Mouse (Mus musculus) forebrain, postnatal 0 days (tissue): ENCODE results near the gene Slfn4. TPM values are rescaled to one million over a fixed set of nuclear protein-coding genes. Genes with fewer than 3 reads are reported as not detected.
A peak's percentile ranks its signal among the peaks of the same experiment; 100 is the strongest.
"Not testable (repeated sequence)": the region's sequence is repeated elsewhere in the genome, so short reads cannot be mapped to it uniquely, and the experiment has no call there.

Experiments used
- ATAC-seq: fragments of 200-750 bp; cut with Nextera tagmentation; 2 replicates; pipeline ENCODE4 v1.8.0; 2017; ENCODE audit warnings: mild to moderate bottlenecking, moderate library complexity
- DNase-seq: peaks from one replicate; pipeline ENCODE4 v3.0.0-alpha.2; 2015
- H3K27ac ChIP-seq: fragments of 300-500 bp; sonication (generic); 2 replicates; pipeline ENCODE4 v1.5.1; 2014; ENCODE audit warnings: low read depth, mild to moderate bottlenecking, antibody characterized with exemption, low read length, moderate library complexity, mixed read lengths
- H3K27me3 ChIP-seq: fragments of 300-500 bp; sonication (generic); 2 replicates; pipeline ENCODE4 v1.6.1; 2014; ENCODE audit warnings: mild to moderate bottlenecking, low read length, mixed read lengths; ENCODE audit not compliant: insufficient read depth
- H3K36me3 ChIP-seq: fragments of 300-500 bp; sonication (generic); 2 replicates; pipeline ENCODE4 v1.6.1; 2014; ENCODE audit warnings: mild to moderate bottlenecking, moderate library complexity; ENCODE audit not compliant: insufficient read depth
- H3K4me1 ChIP-seq: fragments of 300-500 bp; sonication (generic); 2 replicates; pipeline ENCODE4 v1.6.1; 2014; ENCODE audit warnings: antibody characterized with exemption; ENCODE audit not compliant: insufficient read depth
- H3K4me2 ChIP-seq: fragments of 300-500 bp; sonication (generic); 2 replicates; pipeline ENCODE4 v1.6.1; 2014; ENCODE audit warnings: low read depth, mild to moderate bottlenecking, moderate library complexity
- H3K4me3 ChIP-seq: fragments of 300-500 bp; sonication (generic); 2 replicates; pipeline ENCODE4 v1.5.1; 2014; ENCODE audit warnings: low read depth, low read length, mixed read lengths
- H3K9ac ChIP-seq: fragments of 300-500 bp; sonication (generic); 2 replicates; pipeline ENCODE4 v1.6.1; 2014; ENCODE audit warnings: mild to moderate bottlenecking
- H3K9me3 ChIP-seq: fragments of 300-500 bp; sonication (generic); 2 replicates; pipeline ENCODE4 v1.6.1; 2016; ENCODE audit warnings: low read length
- CTCF ChIP-seq: sonication (generic); IDR thresholded peaks from 2 replicates; pipeline ENCODE4 v1.5.1; 2016; ENCODE audit warnings: antibody characterized with exemption, control low read depth, low read depth
- WGBS: fragments of 180-500 bp; shearing (Covaris S2); extraction: QIAGEN DNeasy Blood & Tissue Kit; methylation state at CpG from one replicate; pipeline ENCODE4 v1.1.7; 2014; 5-methylcytosine and 5-hydroxymethylcytosine counted together
- polyA plus RNA-seq: library from polyadenylated mRNA; unstranded; fragments of >200 nt; fragmentation: Nextera tagmentation; extraction: Ambion mirVana; gene quantifications from 2 replicates; pipeline ENCODE4 v1.2.1, GENCODE M21; 2015
- total RNA-seq: library from RNA; depleted of rRNA; stranded (reverse); fragments of >200 nt; gene quantifications from 2 replicates; pipeline ENCODE4 v1.2.3, GENCODE M21; 2014; rRNA removed

Gene Slfn4
- 0.05 and 0.08 TPM in 2 replicates for total RNA-seq
- 0.06 TPM in 2 replicates for polyA plus RNA-seq

DNA sequence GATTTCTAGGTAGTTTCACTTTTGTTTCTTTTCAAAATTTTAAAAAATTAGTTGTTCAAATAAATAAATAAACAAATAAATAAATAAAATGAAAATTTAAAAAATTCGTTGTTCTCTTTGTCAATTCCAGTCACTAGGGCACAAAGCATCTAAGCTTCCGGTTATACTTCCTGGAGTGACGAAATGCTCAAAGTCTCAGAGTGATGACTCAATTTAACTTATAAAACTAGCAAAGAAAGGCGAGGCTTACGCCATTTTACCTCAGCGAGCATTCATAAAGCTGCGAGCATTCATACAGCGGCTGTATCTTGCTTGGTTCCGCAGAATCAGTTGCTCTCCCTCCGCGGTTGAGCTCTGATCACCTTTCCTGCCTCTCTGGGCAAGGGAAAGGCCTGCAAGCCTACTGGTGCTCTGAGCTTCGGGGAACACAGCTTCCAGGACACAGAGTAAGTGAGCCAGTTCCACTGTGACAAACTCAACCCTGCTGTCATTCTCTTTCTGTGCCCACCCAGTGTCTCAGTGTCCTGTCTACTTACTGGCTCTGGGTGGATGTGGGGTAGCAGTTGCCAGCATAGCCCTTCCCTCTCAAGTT is at the start of gene Slfn4:
Gene Slfn4 (plus strand): TSS at position 239 of the 592 bp plus-strand sequence.
- ATAC-seq (no peak), DNase-seq (no peak)
- Histone ChIP-seq H3K27me3 (no peaks in the 10 kb centered on the region), H3K27ac (no peak within 1 kb of the TSS), H3K9me3 (no peaks in the 10 kb centered on the region), H3K4me2 (no peak within 1 kb of the TSS), H3K4me3 (no peak within 1 kb of the TSS), H3K36me3 (no peaks in the 10 kb centered on the region), H3K9ac (no peak within 1 kb of the TSS), H3K4me1 (no peaks in the 10 kb centered on the region)
- WGBS: 91% methylated on average over 12 of the region's 12 CpGs
- no peak for TF ChIP-seq CTCF

DNA sequence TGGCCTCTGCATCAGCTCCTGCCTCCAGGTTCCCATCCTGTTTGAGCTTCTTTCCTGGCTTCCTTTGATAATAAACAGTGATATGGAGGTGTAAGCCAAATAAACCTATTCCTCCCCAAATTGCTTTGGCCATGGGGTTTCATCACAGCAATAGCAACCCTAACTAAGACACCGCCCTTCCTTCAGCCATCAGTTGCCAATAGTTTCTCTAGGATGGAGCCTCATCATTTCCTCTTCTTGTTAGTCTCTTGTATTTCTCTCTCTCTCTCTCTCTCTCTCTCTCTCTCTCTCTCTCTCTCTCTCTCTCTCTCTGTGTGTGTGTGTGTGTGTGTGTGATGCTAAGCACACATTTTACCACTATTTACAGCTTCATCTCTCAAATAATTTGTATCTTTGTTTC is 49.4 kb upstream of the Slfn4 start:
- not testable (repeated sequence) for H3K27me3 ChIP-seq, H3K27ac ChIP-seq, H3K9ac ChIP-seq, H3K4me3 ChIP-seq, H3K9me3 ChIP-seq, DNase-seq, H3K4me1 ChIP-seq, ATAC-seq, H3K36me3 ChIP-seq, H3K4me2 ChIP-seq
- WGBS: no CpG with 5 or more reads among the region's 1 CpGs

DNA sequence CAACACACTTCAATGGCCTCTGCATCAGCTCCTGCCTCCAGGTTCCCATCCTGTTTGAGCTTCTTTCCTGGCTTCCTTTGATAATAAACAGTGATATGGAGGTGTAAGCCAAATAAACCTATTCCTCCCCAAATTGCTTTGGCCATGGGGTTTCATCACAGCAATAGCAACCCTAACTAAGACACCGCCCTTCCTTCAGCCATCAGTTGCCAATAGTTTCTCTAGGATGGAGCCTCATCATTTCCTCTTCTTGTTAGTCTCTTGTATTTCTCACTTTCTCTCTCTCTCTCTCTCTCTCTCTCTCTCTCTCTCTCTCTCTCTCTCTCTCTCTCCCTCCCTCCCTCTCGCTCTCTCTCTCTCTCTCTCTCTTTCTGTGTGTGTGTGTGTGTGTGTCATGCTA is 37.7 kb upstream of the Slfn4 start:
- 100% methylated on average over 1 of the region's 2 CpGs for WGBS
- H3K27ac ChIP-seq, H3K4me3 ChIP-seq, H3K27me3 ChIP-seq, ATAC-seq, H3K36me3 ChIP-seq, H3K4me2 ChIP-seq, H3K9me3 ChIP-seq, DNase-seq, H3K9ac ChIP-seq, H3K4me1 ChIP-seq: not testable (repeated sequence)

DNA sequence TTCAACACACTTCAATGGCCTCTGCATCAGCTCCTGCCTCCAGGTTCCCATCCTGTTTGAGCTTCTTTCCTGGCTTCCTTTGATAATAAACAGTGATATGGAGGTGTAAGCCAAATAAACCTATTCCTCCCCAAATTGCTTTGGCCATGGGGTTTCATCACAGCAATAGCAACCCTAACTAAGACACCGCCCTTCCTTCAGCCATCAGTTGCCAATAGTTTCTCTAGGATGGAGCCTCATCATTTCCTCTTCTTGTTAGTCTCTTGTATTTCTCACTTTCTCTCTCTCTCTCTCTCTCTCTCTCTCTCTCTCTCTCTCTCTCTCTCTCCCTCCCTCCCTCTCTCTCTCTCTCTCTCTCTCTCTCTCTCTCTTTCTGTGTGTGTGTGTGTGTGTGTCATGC is 26.0 kb upstream of the Slfn4 start:
- H3K9ac ChIP-seq, ATAC-seq, H3K27me3 ChIP-seq, H3K9me3 ChIP-seq, H3K4me2 ChIP-seq, DNase-seq, H3K36me3 ChIP-seq, H3K27ac ChIP-seq, H3K4me1 ChIP-seq, H3K4me3 ChIP-seq: not testable (repeated sequence)
- no CpG with 5 or more reads among the region's 1 CpGs for WGBS

DNA sequence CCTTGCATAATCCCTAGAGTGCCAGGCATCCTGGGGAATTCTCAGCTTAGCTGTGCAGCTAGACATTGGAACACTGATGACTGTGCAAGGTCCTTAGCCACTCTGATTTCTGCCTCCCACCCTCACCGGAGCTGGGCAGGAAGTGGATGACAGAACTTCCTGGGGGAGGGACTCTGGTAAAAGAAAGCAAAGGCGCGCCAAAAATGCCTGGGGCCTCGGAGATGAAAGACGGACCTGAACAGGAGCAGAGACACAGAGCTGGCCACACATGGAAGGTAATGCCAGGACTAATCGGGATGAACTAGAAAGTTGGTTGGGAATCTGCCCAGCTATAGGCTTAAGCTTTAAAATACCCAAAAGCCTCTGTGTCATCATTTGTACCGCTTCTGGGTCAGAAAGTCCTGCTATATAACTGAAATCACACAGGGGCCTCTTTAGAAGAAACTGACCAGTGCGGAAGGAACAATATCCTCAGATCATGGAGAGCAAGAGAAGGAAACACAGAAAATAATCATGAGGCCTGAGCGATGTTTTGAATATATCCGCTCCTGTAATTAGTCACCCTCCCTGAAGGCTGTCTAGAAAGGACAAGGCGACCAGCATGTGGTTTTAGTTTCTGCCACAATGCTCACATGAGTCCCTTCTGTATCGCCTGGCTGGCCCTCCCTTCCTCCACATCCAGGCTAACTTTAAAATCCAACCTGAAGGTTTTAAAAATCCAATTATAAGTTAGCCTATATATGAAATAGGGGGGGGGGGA is 16.3 kb downstream of the Slfn4 start, which contains the start of gene Slfn3:
Gene Slfn3 (plus strand): TSS at position 197 of the 760 bp plus-strand sequence.
- no peak for DNase-seq

DNA sequence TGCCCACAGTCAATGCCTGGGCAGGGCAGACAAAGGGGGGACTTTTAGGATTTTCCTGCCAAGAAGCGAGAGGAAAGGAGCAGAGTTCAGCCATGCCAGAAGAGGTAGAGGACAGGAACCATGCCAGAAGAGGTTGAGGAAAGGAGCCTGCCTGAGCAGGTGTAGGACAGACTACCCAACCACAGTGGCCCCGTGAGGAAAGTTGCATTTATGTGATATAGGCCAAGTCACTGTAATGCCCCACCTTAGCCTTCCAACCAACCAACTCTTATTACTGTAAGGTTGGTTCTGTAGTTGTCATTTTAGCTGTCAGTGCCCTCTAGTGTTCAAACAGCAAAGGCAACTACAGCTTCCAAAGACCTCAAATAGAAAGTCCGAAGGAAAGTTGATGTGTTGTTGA is 17.0 kb downstream of the Slfn4 start:
- DNase-seq: peak; percentile 32
- no peak overlapping the region for H3K4me3 ChIP-seq
- peak; percentile 82 for TF ChIP-seq CTCF

More for the DNA sequence above, 16.3 kb downstream of the Slfn4 start, which contains the start of gene Slfn3:
- 74% methylated on average over 12 of the region's 12 CpGs for WGBS
- Histone ChIP-seq H3K4me1 (no peaks in the 10 kb centered on the region), H3K4me3 (no peak within 1 kb of the TSS), H3K9me3 (no peaks in the 10 kb centered on the region), H3K27ac (no peak within 1 kb of the TSS), H3K36me3 (no peaks in the 10 kb centered on the region), H3K4me2 (no peak within 1 kb of the TSS), H3K27me3 (no peaks in the 10 kb centered on the region), H3K9ac (no peak within 1 kb of the TSS)
- no peak for TF ChIP-seq CTCF
- no peak for ATAC-seq

DNA sequence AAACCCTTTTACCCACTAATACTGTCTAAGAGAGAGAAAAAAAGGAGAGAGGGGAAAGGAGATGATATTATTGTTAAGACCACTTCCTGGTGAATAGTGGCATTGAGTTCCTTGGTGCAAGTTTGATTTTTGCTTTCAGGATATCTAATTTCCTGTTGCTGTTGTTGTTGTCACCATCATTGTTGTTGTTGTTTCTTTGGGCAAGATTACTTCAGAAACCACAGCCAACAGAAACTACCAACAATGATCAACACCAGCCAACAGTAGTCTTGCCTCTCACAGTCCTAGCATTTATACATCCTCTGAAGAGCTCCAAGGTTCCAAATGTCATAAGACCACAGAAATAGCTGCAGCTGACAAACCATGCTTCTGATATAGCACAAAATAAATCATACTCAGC is 30.0 kb downstream of the Slfn4 start:
- Histone ChIP-seq H3K9ac (no peak overlapping the region), H3K4me3 (no peak overlapping the region), H3K36me3 (no peaks in the 10 kb centered on the region), H3K4me2 (no peak overlapping the region), H3K4me1 (no peaks in the 10 kb centered on the region), H3K27me3 (no peaks in the 10 kb centered on the region), H3K27ac (no peak overlapping the region), H3K9me3 (no peaks in the 10 kb centered on the region)
- no peak for ATAC-seq
- TF ChIP-seq CTCF: no peak
- DNase-seq: no peak

More for the DNA sequence above, 17.0 kb downstream of the Slfn4 start:
- ATAC-seq: peak; percentile 47; the same call in 1 of the 2 replicates
- Histone ChIP-seq H3K36me3 (no peaks in the 10 kb centered on the region), H3K27me3 (no peaks in the 10 kb centered on the region), H3K4me2 (no peak overlapping the region), H3K9me3 (no peaks in the 10 kb centered on the region), H3K27ac (no peak overlapping the region), H3K4me1 (no peaks in the 10 kb centered on the region), H3K9ac (no peak overlapping the region)
- WGBS: 56% methylated on average over 3 of the region's 3 CpGs
